Mouse (Mus musculus) CH12F3 (cell line): ENCODE results near the gene Poc1a.

Source experiments
- in situ Hi-C: fragments of 300-500 bp; cut with MboI; formaldehyde crosslinking; loops from 2 replicates; pipeline ENCODE4 v1.14.3; 2020; ENCODE audit warnings: low sequenced_read_pairs

Gene Poc1a

DNA sequence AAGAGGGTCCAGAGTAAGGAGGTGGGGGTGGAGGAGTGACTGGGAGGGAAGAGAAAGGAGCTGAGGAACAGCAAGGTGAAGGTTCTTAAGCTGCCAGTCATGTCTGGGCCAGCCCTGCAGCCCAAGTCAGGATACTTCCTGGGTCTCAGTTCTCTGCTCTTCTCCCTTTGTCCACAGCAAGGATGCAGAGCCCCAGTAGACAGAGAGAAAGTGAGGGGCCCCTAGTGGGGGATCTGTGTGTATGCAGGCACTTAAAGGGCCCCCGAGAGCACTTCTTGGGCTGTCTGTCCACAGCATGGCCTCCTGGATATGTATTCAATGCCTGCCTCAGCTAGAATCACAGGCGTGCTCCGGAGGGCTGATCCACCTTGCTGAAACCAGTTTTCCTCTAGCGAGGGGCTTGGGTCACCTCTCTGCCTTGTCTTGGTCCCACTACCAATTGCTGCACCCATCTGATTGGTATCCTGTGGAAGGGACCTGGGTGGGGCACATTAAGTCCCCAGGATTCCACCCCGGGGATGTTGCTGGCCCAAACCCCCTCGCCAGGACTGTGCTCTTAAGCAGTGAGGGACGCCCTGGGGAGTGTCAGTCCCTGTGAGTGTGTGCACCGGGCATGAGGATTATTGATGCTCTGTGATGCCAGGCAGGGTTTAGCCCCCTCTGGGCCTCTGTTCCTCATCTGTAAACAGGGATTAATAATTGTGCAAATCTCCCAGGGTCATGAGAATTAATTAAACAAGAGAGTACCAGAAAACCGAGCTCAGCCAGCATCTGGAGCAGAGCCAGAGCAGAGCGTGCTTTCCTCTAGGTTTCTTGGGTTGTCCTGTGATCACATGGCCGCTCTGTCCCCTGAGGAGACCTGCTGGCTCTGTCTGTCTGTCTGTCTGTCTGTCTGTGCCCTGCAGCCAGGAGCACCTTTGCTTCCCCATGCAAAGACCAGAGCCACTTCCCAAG is 114.1 kb downstream of the Poc1a start:
- in situ Hi-C loops: no loop called here

DNA sequence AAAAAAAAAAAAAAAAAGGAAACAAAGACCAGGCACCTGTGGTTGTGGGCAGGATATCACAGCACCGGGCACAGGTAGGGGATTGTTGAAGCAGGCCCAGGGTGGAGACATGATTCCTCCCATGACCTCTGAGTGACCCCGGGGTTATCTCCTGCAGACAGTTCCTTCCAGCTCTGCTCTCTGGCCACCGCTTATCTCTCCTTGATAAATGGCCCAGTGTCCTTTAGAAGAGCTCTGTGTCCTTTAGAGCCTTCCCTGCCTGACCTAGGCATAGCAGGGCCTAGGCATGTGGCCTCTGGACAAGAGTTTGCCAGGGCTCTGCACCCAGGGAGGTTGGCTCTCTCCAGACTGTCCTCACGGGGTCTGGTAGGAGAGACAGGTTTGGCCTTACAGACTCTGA is 116.9 kb downstream of the Poc1a start:
- in situ Hi-C loops: no loop called here

DNA sequence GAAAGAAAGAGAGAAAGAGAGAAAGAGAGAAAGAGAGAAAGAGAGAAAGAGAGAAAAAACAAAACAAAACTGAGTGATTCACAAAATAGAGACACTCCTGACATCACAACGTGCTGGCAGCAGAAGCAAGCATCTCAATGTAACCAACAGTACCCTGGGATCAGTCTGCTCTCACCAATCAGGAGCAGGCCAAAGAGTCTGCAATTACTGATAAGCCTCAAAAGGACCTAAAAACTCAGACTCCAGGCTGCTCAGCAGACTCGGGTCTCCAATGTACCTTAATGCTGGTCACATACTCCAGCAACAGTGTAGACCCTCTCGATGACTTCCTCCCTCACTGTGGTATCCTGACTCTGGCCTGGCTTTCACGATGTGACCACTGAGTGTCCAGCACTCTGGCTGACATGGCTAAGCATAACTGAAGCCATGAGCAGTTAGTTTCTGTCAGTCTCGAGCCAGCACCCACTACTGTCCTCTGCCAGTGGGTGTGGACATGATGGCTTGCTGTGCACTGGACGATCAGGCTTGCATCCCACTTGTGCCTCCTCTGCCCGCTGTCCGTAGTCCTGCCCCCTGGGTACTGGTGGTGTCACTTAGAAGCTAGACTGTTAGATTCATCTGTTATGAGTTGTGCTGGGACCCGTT is 117.9 kb downstream of the Poc1a start:
- in situ Hi-C loops: no loop called here

DNA sequence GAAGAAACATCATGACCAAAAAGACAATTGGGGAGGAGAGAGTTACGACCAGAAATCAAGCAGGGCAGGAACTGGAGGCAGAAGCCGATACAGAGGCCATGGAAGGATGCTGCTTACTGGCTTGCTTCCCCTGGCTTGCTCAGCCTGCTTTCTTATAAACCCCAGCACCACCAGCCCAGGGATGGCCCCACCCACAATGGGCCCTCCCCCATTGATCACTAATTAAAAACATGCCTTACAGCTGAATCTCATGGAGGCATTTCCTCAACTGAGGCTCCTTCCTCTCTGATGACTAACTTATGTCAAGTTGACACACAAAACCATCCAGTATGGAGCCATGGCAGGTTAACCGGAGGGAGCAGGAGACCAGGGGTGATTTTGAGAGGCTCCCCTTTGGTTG is 118.9 kb downstream of the Poc1a start:
- in situ Hi-C loops: no loop called here
